Mouse (Mus musculus) left cerebral cortex, postnatal 10 days (tissue): ENCODE data around the gene Cd63. TPM values are rescaled to one million over a fixed set of nuclear protein-coding genes. Genes with fewer than 3 reads are reported as not detected.

ENCODE experiments used
- DNase-seq, 2 experiments: peaks; one replicate each; pipeline ENCODE4 v3.0.0; 2021 to 2022; ENCODE audit warnings: low spot score in 2 of 2, mixed read lengths in 1 of 2; ENCODE audit errors: extremely low spot score in 1 of 2
- intact Hi-C: fragments of 180-260 bp; cut with DNase I; formaldehyde crosslinking; loops from one replicate; pipeline ENCODE4 v1.15.1; 2025
- total RNA-seq, 2 experiments: library from RNA; stranded (reverse); gene quantifications; 2 replicates each; pipeline ENCODE4 v1.2.3; 2021

Cd63 gene
- total RNA-seq, 2 experiments from 2014 or later: 63.0 to 66.0 TPM

- DNase-seq: no peak
- intact Hi-C loops: no loop called here
These were observed 46.7 kb downstream of the Cd63 start for GRCm38 (mm10) chr10:128947496-128947895.

GRCm38 (mm10) chr10:128950208-128950887 lies 49.6 kb downstream of the Cd63 start:
- intact Hi-C loops: no loop called here
- no peak for DNase-seq

- intact Hi-C loops: no loop called here
These were observed 57.6 kb downstream of the Cd63 start for GRCm38 (mm10) chr10:128958340-128958739.

GRCm38 (mm10) chr10:128960142-128960541 lies 59.4 kb downstream of the Cd63 start:
- intact Hi-C loops: no loop called here
- no peak for DNase-seq

More at GRCm38 (mm10) chr10:128958340-128958739, 57.6 kb downstream of the Cd63 start:
- DNase-seq: no peak

- intact Hi-C loops: no loop called here
- no peak for DNase-seq
These were observed 60.1 kb downstream of the Cd63 start, which contains the start of gene Mettl7b for GRCm38 (mm10) chr10:128960590-128961584. Gene Mettl7b, minus strand, starts transcription at chr10:128960988.

Other genes with a start within 250 kb of the Cd63 start
- gene Suox, start 226.9 kb upstream of the Cd63 start, total RNA-seq: 10 to 100 TPM; 11.1 to 11.8 TPM
- gene Rab5b, start 204.7 kb upstream of the Cd63 start, total RNA-seq: 100 to 1,000 TPM; 120 to 121 TPM
- under 1 TPM; 0.51 to 0.63 TPM for gene Pmel, start 196.8 kb upstream of the Cd63 start, total RNA-seq
- 1 to 10 TPM; 4.3 to 4.7 TPM for gene Cdk2, start 196.0 kb upstream of the Cd63 start, total RNA-seq
- 1 to 10 TPM; 5.7 to 5.8 TPM for gene Dgka, start 156.1 kb upstream of the Cd63 start, total RNA-seq
- 10 to 100 TPM; 34.3 to 34.6 TPM for gene Pym1, start 153.1 kb upstream of the Cd63 start, total RNA-seq
- gene Mmp19, start 110.1 kb upstream of the Cd63 start, total RNA-seq: under 1 TPM; 0.49 to 0.59 TPM
- gene Dnajc14, start 96.9 kb upstream of the Cd63 start, total RNA-seq: 10 to 100 TPM; 61.9 to 63.1 TPM
- gene Tmem198b, start 96.6 kb upstream of the Cd63 start, total RNA-seq: 10 to 100 TPM; 12.2 to 12.5 TPM
- 10 to 100 TPM; 37.4 to 42.2 TPM for gene Sarnp, start 83.7 kb upstream of the Cd63 start, total RNA-seq
- 1 to 10 TPM; 4.4 to 6.7 TPM for gene Ormdl2, start 79.3 kb upstream of the Cd63 start, total RNA-seq
- gene Gdf11, start 9.3 kb upstream of the Cd63 start, total RNA-seq: 10 to 100 TPM; 13.2 to 16.2 TPM
- 1 to 10 TPM; 5.5 to 6.1 TPM for gene Rdh5, start 21.9 kb downstream of the Cd63 start, total RNA-seq
- gene Bloc1s1, start 23.0 kb downstream of the Cd63 start, total RNA-seq: 10 to 100 TPM; 84.3 to 85.3 TPM
- gene Itga7, start 32.8 kb downstream of the Cd63 start, total RNA-seq: 10 to 100 TPM; 14.2 to 14.9 TPM
- gene Mettl7b, start 60.0 kb downstream of the Cd63 start, total RNA-seq: not detected
- not detected for gene Olfr9, start 88.4 kb downstream of the Cd63 start, total RNA-seq
- gene Olfr763, start 109.8 kb downstream of the Cd63 start, total RNA-seq: not detected
- not detected for gene Olfr764-ps1, start 138.9 kb downstream of the Cd63 start, total RNA-seq
- gene Olfr765, start 149.0 kb downstream of the Cd63 start, total RNA-seq: not detected
- not detected for gene Olfr766-ps1, start 168.0 kb downstream of the Cd63 start, total RNA-seq
- not detected for gene Olfr767, start 181.9 kb downstream of the Cd63 start, total RNA-seq
- not detected for gene Olfr768, start 198.4 kb downstream of the Cd63 start, total RNA-seq
- not detected for gene Olfr769, start 216.9 kb downstream of the Cd63 start, total RNA-seq
- gene Olfr770, start 238.0 kb downstream of the Cd63 start, total RNA-seq: not detected